Mouse (Mus musculus) heart, postnatal 4 days (tissue): ENCODE results near the gene Tmem45b. TPM values are rescaled to one million over a fixed set of nuclear protein-coding genes. Genes with fewer than 3 reads are reported as not detected.
A peak's percentile ranks its signal among the peaks of the same experiment; 100 is the strongest.
"Not testable (repeated sequence)": the region's sequence is repeated elsewhere in the genome, so short reads cannot be mapped to it uniquely, and the experiment has no call there.

Experiments
- DNase-seq: peaks from one replicate; pipeline ENCODE4 v3.0.0; 2021
- total RNA-seq, 2 experiments: library from RNA; stranded (reverse); gene quantifications; 2 replicates each; pipeline ENCODE4 v1.2.3; 2021

Tmem45b gene
- under 1 TPM in 1 of 2 experiments, not detected in 1; 0.14 TPM for total RNA-seq

DNA sequence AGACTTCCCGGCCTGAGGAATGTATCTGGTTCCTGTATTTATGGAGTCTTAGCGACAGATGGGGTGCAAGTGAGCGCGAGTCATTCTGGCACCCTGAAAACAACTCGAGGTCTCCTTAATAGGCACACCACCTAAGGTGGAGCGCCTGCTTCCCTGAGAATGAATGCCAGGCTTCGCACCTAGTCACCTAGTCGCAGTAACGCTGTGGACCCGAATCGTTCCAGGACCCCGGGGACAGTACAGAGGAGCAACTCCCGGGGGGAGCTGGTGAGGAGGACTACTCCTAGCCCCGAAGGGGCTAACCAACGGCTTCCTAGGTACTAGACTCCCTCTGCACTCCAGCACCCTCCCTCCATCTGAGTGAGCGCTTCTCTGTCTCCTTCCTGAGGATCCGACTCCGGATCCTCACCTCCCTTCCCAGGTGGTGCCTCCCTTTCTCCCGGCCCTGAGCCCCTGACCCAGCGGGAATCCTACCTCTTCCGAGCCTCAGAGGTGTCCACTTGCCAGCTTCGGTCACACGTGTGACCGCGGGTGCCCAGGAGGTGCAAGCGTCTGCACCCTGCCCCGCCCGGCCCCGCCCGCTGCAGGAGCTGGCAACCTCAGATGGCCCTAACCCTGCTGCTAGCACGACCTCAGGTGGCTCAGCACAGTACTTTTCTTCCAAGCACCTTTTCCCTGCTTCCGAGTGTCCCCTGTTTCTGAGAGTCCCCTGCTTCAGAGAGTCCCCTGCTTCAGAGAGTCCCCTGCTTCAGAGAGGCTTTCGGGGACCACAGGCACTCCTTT lies at the start of gene Tmem45b:
Tmem45b (minus strand) TSS at position 771 of the 783 bp plus-strand sequence.
- no peak for DNase-seq

DNA sequence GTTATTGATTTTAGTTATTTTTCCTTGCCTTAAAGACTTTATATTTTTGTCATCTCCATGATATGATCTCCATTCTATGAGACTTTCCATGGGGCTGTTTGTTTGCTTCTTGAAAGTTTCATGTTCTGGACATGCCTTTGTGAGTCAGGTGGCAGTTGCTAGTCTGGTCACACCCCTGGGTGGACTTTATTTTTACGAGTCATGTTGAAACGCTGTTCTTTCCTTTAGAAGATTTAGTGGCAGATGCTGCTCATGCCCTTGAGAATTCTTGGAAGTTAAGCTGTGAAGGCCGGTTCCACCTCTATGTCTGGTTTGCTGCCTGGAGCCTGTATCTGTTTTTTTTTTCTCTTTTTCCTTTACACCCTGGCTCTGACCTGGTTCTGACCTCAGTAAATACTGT lies 43.9 kb upstream of the Tmem45b start:
- no peak for DNase-seq

DNA sequence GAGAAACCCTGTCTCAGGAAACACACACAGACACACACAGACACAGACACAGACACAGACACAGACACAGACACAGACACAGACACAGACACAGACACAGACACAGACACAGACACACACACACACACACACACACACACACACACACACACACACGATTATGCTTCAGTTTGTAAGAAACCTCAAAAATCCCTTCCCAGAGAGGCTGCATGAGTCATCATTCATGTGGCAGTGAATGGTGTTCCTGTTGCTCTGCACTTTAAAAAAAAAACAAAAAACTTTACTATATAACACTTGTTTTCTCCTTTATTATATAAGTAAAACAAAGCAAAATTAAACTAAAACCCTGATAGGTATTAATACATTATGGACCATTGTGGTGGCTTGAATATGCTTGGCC lies 37.0 kb upstream of the Tmem45b start:
- not testable (repeated sequence) for DNase-seq

DNA sequence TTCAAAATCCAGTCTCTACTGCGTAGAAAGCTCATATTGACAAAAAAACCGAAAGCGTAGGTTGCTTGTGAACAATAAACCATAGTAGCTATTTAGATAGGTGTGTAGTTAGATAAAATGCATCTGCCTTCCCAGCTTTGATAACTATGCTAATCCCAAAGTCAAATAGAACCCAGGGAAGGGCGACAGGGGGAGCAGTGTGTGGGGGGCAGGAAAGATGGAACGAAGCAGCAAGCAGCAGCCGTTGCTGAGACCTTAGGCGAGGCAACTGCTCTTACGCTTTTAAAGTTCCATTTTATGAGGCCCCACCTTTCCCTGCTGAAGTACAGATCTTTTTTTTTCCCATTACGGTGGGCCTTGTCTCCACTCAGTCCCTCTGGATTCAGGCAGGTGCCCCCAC lies 1.1 kb downstream of the Tmem45b start:
- DNase-seq = no peak

DNA sequence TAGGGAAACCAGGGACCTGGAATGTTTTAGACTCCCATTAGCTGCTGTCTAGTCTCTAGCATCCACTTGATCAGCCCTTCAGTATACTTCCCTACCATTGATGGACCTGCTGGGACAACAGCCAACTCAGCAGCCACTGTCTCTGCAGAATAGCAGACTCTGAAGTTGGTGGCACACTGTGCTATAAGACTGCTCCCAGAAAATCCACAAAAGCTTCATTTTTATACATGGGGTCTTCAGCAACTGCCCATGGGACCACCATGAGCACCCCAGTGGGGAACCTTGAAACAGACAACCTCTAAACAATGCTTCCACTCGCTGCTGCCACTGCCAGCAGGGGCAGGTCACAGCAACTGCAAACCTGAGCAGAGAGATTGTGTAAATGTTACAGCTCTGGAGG lies 9.9 kb downstream of the Tmem45b start:
- DNase-seq = no peak

DNA sequence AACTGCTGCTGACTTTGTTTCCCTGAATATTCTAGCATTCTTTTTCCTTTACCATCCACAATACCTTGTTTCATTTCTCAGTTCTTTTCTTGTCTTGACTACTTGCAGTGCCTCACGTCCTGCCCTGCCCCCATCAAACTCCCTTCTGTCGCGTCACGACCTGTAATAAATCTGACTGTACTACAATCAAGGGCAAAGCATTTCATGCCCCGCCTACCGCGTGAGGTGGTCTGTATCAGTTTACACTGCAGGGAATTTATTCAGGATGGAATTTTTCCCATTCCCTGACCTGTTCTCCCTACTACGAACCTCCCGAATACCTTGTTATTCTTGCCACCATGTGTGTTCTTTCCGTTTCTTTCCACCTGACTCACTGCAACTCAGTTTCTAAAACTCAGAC lies 12.1 kb downstream of the Tmem45b start:
- DNase-seq = no peak

GRCm38 (mm10) chr9:31449145-31449772 lies 15.0 kb downstream of the Tmem45b start:
- DNase-seq = no peak

DNA sequence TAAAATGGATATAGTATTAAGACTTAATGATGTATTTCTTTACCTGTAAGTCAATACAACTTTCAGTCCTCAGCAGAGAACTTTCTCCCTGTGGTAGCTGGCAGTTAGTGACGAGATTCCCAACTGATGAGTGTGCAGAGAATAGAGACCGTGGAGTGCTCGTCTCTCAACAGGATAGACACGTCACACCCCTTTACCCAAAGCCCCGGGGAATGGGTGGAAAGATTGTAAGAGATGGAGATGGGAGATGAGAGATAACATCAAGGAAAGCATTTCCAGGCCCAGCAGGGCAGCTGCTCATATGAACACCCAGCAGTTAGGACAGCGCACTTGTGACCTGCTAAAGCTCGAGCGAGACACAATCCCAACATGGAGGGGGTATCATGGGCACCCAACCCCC lies 20.0 kb downstream of the Tmem45b start:
- no peak for DNase-seq

DNA sequence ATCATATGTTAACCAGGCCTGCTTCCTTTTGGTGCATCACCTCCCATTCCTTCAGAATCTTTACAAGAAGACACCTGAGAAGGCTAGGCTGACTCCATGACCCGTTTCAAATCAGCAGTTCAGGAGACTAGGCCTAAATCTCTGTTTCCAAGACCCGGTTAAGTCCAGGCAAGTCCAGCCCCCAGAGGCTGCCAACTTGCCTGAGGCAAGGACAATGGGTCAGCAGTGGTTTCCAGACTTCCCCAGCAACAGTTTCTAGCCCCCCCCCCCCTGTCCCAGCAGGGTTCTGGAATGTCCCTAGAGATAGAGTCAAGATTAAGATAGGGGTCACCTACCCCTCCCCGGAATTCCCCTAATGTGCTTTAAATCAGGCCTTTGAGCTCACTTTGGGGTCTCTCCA lies 22.8 kb downstream of the Tmem45b start:
- no peak for DNase-seq

- no peak for DNase-seq
Observed at GRCm38 (mm10) chr9:31440366-31440765, 23.9 kb downstream of the Tmem45b start.

- DNase-seq = no peak
Observed at GRCm38 (mm10) chr9:31439341-31439740, 24.9 kb downstream of the Tmem45b start.

DNA sequence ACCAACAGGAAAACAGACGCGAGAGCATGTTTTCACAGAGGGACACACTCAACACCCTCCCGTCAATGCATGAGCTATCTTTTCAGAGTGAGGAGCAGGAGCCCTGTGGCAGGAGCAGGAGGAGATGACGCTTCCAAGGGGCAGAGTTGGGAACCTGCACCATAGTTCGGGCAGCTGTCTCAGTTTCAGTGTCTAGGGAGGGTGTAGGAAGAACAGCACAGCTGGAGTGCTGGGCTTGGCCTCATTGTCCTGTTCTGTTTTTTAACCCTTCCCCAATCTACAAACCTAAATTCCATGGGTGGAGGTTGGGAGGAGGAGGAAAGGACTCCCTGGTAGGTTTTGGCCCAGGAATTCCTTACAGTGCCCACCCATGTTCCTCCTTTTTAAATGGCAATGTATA lies 25.4 kb downstream of the Tmem45b start:
- DNase-seq = no peak

DNA sequence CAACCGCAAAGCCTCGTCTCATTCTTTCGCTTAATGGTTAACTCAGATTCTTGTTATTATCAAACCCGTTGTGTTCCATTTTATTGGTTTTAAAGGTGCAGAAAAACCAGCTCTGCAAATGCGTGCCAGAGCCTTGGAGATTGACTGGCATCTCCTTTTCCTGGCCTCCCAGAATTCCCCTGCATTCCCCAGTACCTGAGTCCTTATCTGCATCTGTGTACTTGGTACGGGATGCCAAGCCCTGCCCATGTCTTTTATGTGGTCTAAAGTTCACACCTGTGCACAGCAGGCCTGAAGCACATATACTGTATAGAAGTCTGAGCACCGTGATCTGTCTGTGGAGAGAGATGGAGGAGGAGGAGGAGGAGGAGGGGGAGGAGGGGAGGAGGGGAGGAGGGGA lies 26.4 kb downstream of the Tmem45b start:
- no peak for DNase-seq

DNA sequence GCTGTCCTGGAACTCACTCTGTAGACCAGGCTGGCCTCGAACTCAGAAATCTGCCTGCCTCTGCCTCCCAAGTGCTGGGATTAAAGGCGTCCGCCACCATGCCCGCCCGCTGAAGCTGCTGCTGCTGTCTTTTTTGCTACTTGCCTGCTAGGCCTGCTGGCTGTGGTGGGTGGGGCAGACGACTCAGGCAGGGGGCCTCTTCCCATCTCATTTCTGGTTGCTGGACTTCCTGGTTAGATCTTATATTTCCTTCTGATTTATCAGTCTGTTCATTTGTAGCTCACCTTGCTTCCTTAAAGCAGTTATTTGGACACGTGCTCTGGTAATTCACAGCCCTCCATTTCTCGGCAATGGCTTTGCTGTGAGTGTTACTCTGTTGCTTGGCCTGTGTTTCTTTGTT lies 28.8 kb downstream of the Tmem45b start:
- DNase-seq = no peak

- DNase-seq = no peak
Observed at GRCm38 (mm10) chr9:31433431-31433830, 30.8 kb downstream of the Tmem45b start.

- DNase-seq = no peak
Observed at GRCm38 (mm10) chr9:31432336-31432975, 31.8 kb downstream of the Tmem45b start.

DNA sequence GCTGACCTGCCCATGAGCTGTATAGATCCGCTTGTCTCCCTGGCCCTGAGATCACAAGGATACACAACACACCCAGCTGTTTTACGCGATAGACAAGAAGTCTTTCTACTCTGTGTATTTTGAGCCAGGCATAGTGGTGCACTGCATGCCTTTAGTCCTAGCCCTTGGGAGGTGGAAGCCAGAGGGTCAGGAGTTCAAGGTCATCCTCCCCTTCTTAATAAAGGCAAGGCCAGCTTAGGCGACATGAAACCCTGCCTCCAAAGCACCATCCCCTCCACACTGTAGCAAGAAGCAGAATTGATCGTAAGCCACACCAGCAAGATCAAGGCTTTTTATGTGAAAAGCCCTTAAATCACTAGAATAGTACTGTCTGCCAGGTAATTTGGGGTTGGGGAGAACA lies 32.5 kb downstream of the Tmem45b start:
- no peak for DNase-seq

DNA sequence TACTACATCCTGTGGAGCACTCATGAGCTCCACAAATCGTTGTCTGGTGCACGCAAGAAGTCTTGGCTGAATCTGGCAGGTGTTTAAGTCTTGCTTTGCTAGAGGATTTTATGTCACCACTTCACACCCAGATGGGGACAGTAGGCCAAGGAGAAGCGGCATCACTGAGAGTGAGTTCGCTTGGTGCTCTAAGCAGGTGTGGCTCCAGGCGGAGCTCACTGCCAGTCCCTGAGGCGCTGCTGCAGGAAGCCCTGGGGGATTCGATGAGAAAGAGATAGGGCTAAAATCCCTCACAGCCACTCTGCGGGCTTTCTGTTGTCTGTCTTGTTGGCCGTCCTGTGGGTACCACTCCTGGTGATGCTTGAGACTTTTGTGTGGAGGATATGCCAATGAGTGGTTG lies 34.3 kb downstream of the Tmem45b start:
- no peak for DNase-seq

- DNase-seq = no peak
Observed at GRCm38 (mm10) chr9:31428971-31429370, 35.3 kb downstream of the Tmem45b start.

DNA sequence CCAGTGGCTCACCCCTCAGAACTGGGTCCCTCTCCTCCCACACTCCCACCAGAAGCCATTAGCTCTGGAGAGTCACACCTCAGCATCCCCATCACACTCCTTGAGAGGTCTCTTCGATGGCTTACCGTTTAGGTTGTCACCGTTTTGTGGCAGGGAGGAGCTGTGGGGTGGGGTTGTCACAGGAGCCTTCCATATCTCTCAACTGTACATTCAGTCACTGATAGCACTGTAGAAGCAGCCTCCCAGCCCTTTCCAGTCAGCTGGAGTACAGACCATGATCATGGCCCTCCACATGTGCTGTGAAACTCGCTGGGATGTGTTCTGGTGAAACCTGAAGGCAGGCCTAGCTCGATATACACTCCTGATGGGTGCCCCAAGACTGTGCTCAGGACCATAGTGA lies 42.1 kb downstream of the Tmem45b start:
- DNase-seq = no peak

GRCm38 (mm10) chr9:31418821-31419220 lies 45.4 kb downstream of the Tmem45b start:
- no peak for DNase-seq

- no peak for DNase-seq
Observed at GRCm38 (mm10) chr9:31412165-31412564, 52.1 kb downstream of the Tmem45b start.

- DNase-seq = peak; percentile 23
Observed at GRCm38 (mm10) chr9:31405217-31405616, 59.0 kb downstream of the Tmem45b start.

DNA sequence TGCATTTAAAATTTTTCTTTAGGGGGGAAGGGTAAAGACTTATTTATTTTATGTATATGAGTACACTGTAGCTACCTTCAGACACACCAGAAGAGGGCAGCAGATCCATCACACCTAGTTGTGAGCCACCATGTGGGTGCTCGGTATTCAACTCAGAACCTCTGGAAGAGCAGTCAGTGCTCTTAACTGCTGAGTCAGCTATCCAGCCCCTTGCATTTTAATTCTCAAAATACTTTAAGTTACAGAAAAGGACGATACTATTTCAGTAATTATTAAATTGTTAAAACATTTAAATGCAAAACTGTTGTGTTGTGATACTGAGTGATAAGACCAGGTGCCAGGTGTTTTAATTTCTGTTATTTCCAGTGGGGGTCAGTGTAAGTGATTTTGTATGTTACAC lies 60.0 kb downstream of the Tmem45b start:
- no peak for DNase-seq
